Mouse (Mus musculus): ENCODE measurements around the gene Phxr2. TPM values are rescaled to one million over a fixed set of nuclear protein-coding genes. Genes with fewer than 3 reads are reported as not detected.
A peak's percentile ranks its signal among the peaks of the same experiment; 100 is the strongest.

Phxr2 gene
- total RNA-seq, 2 experiments from 2014 or later: not detected

GRCm38 (mm10) chr10:99106311-99106702, 19.8 kb downstream of the Phxr2 start:
- intact Hi-C loops (cut with DNase I): loop anchor here (5.0 kb wide), 1 partner anchor 46 kb away; no protein-coding TSS in a partner anchor

GRCm38 (mm10) chr10:99105522-99105921, 20.6 kb downstream of the Phxr2 start:
- intact Hi-C loops (cut with DNase I): loop anchor here (5.0 kb wide), 1 partner anchor 47 kb away; no protein-coding TSS in a partner anchor
- no peak for DNase-seq

More at GRCm38 (mm10) chr10:99106311-99106702, 19.8 kb downstream of the Phxr2 start:
- DNase-seq: no peak

- intact Hi-C loops (cut with DNase I): no loop called here
- no peak for DNase-seq
Measured at GRCm38 (mm10) chr10:99097374-99097773, 28.8 kb downstream of the Phxr2 start.

GRCm38 (mm10) chr10:99095114-99095513, 31.0 kb downstream of the Phxr2 start:
- intact Hi-C loops (cut with DNase I): no loop called here
- DNase-seq: no peak

- intact Hi-C loops (cut with DNase I): no loop called here
Measured at GRCm38 (mm10) chr10:99093364-99093763, 32.8 kb downstream of the Phxr2 start.

GRCm38 (mm10) chr10:99089906-99090305, 36.2 kb downstream of the Phxr2 start:
- intact Hi-C loops (cut with DNase I): loop anchor here (5.0 to 10.0 kb wide), 2 partner anchors 405 to 1378 kb away; no protein-coding TSS in a partner anchor
- DNase-seq: no peak

More at GRCm38 (mm10) chr10:99093364-99093763, 32.8 kb downstream of the Phxr2 start:
- no peak for DNase-seq

- intact Hi-C loops (cut with DNase I): loop anchor here (5.0 to 10.0 kb wide), 2 partner anchors 401 to 1374 kb away; no protein-coding TSS in a partner anchor
- DNase-seq: no peak
Measured at GRCm38 (mm10) chr10:99086029-99086428, 40.1 kb downstream of the Phxr2 start.

GRCm38 (mm10) chr10:99085240-99085587, 40.9 kb downstream of the Phxr2 start:
- DNase-seq: no peak
- intact Hi-C loops (cut with DNase I): loop anchor here (2.0 to 10.0 kb wide), 3 partner anchors 400 to 1373 kb away; no protein-coding TSS in a partner anchor

GRCm38 (mm10) chr10:99084397-99085239, 41.5 kb downstream of the Phxr2 start:
- DNase-seq: peak; percentile 79 to 81
- intact Hi-C loops (cut with DNase I): loop anchor here (2.0 to 10.0 kb wide), 3 partner anchors 400 to 1372 kb away; no protein-coding TSS in a partner anchor

GRCm38 (mm10) chr10:99083431-99084003, 42.6 kb downstream of the Phxr2 start:
- DNase-seq: no peak
- intact Hi-C loops (cut with DNase I): loop anchor here (2.0 to 10.0 kb wide), 2 partner anchors 399 to 589 kb away; no protein-coding TSS in a partner anchor

- no peak for DNase-seq
- intact Hi-C loops (cut with DNase I): loop anchor here (10.0 kb wide), 1 partner anchor 397 kb away; no protein-coding TSS in a partner anchor
Measured at GRCm38 (mm10) chr10:99081569-99081990, 44.5 kb downstream of the Phxr2 start.

- intact Hi-C loops (cut with DNase I): no loop called here
Measured at GRCm38 (mm10) chr10:99078621-99079020, 47.5 kb downstream of the Phxr2 start.

GRCm38 (mm10) chr10:99076113-99076895, 49.8 kb downstream of the Phxr2 start:
- DNase-seq: no peak
- intact Hi-C loops (cut with DNase I): no loop called here

More at GRCm38 (mm10) chr10:99078621-99079020, 47.5 kb downstream of the Phxr2 start:
- no peak for DNase-seq

Other genes with a start within 250 kb of the Phxr2 start
- gene Atp2b1, start 211.9 kb downstream of the Phxr2 start, total RNA-seq (2021): 10 to 100 TPM; 58.2 to 67.0 TPM
- gene Poc1b, start 19.3 kb downstream of the Phxr2 start, total RNA-seq (2021): 1 to 10 TPM; 3.7 to 3.8 TPM
- 1 to 10 TPM; 1.2 to 1.5 TPM for gene Galnt4, start 18.2 kb downstream of the Phxr2 start, total RNA-seq (2021)
- gene Dusp6, start 136.9 kb upstream of the Phxr2 start, total RNA-seq (2021): 10 to 100 TPM; 16.4 to 17.4 TPM